Mouse (Mus musculus) layer of hippocampus, postnatal 10 days (tissue): Measurements from ENCODE around the gene Grm6. TPM values are rescaled to one million over a fixed set of nuclear protein-coding genes. Genes with fewer than 3 reads are reported as not detected.

ENCODE experiments used
- DNase-seq, 2 experiments: peaks; one replicate each; pipeline ENCODE4 v3.0.0; 2021; ENCODE audit warnings: low spot score in 2 of 2
- total RNA-seq, 2 experiments: library from RNA; stranded (reverse); gene quantifications; 2 replicates each; pipeline ENCODE4 v1.2.3; 2021

The Grm6 gene
- total RNA-seq, 2 experiments from 2014 or later: not detected

DNA sequence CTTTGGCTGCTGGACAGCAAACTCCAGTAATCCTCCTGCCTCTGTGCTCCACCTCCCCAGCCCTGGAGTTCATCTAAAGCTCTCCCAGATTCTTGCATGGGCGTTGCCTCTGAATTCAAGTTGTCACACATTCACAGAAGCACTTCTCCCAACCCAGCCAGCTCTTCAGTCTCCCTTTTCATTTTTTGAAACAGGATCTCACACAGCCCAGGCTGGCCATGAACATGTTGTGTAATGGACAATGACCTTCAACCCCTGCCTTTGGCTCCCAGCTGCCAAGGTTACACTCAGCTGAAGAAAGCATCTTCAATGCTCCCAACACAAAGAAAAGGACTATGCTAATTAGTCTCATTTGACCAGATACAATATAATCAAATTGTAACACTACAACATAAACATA lies 62.8 kb downstream of the Grm6 start:
- DNase-seq: no peak

DNA sequence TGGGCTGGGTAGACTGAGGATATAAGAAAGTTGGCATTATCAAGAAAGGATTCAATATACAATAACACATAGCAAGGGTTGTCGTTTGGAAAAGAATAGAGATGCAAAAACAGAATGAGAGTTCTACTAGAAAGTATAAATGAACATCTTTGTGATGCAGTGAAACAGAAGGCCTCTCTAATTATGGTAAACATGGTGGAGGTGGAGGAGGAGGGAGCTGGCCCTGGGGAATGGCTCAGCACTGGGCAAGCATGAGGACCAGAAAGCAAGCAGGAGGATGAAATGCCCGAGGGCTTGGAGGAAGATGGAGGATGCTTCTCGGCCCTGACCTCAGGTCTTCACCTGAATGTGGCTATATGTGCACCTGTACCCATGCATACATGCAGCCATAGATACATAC lies 64.0 kb downstream of the Grm6 start:
- DNase-seq: no peak

Other genes with a start within 250 kb of the Grm6 start
- 1 to 10 TPM; 7.7 to 9.6 TPM for gene Adamts2, start 248.6 kb upstream of the Grm6 start, total RNA-seq
- gene Zfp354c, start 23.0 kb upstream of the Grm6 start, total RNA-seq: 10 to 100 TPM; 59.8 to 66.1 TPM
- 1 to 10 TPM; 4.6 to 4.7 TPM for gene Zfp879, start 9.1 kb upstream of the Grm6 start, total RNA-seq
- 1 to 10 TPM; 7.0 to 7.1 TPM for gene Zfp454, start 37.0 kb downstream of the Grm6 start, total RNA-seq
- gene Zfp2, start 65.5 kb downstream of the Grm6 start, total RNA-seq: 10 to 100 TPM; 18.6 to 21.7 TPM
- gene Zfp354b, start 80.9 kb downstream of the Grm6 start, total RNA-seq: 1 to 10 TPM; 4.9 to 6.2 TPM
- gene 4933414I15Rik, start 93.1 kb downstream of the Grm6 start, total RNA-seq: not detected
- gene Prop1, start 103.1 kb downstream of the Grm6 start, total RNA-seq: not detected
- not detected for gene Olfr1378, start 115.8 kb downstream of the Grm6 start, total RNA-seq
- not detected for gene Olfr1377, start 131.3 kb downstream of the Grm6 start, total RNA-seq
- not detected for gene Olfr51, start 152.9 kb downstream of the Grm6 start, total RNA-seq
- gene Olfr54, start 163.6 kb downstream of the Grm6 start, total RNA-seq: not detected
- not detected for gene Olfr1375, start 197.4 kb downstream of the Grm6 start, total RNA-seq
- 10 to 100 TPM in 1 of 2 experiments, 1 to 10 TPM in 1; 9.0 to 10.0 TPM for gene Zfp354a, start 208.6 kb downstream of the Grm6 start, total RNA-seq